Mouse (Mus musculus): ENCODE measurements at regions not wholly inside any gene's neighbourhood (a gene's known extent, or its start where the extent isn't known, plus 50 kb on each side); places are given as distances from the start of the nearest gene placed in this dataset.

DNA sequence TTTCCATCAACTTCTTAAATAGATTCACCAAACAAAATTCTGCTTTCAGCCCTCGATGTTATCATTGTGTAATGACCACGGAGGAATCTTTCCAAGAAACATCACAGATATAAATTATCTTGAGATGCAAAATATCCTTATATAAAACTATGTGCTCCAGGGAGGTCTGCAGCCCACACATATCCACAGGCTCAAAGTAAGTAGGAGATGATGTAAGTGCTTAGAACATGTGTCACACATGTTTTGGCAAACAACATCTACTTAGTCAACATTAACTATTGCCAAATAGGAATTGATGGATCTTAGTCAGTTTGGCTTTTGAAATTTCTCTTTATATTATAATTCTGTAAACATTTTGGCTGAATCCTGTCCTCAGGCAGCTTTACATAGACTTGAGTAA, 800.8 kb upstream of the Tenm2 start:
- DNase-seq (ENCODE audit: low spot score in 2 of 2), result no peak

DNA sequence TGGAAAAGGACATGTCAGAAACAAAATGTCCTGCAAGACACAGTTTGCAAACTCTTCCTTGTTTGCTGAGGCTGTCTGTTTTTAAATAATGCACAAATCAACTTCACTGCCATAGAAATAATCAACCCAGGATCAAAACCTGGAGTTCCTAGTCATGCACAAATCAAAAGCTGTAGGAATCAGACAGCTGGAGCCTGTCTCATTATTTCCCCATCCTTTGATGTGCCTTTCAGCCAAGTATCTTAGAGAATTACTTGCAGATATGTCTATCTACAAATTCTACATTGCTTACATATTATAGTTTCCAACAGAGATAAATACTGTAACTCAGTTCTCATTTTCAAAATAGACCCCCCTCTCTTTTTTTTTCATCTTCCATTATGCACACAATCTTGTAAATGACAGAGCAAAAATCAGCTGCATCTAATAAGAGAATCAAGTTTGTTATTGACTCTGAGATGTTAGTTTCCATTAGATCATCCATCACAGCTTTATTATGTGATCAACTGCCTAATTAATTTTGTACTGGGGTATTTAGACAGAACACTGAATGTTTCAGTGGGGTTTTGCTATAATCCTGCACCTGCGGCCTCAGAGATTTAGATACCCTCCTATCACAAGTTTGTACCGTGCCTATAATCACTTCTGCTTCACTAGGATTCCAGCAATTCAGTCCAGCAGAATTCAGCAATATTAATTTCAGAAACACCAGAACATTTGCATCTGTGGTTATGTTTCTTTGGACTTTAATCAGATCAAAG, 798.9 kb upstream of the Tenm2 start:
- DNase-seq (ENCODE audit: low spot score in 2 of 2), result no peak

DNA sequence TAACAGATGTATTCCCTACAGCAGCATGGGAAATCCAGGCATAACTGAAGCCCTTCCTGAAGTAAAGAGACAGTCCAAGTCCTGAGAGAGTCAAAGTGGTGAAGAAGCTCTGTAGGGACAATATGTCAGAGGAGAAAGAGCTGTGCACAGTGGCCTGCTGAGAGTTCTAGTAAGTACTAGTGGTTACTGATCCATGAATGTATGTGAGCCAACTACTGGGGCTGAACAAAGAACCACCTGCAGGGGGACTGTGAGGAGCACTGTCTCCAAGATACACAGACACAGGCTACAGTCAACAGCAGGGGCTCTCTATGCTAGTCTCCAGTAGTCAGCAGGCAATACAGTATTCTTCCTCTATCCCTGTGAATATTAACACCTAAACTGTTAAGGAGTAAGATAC, 785.9 kb upstream of the Tenm2 start:
- no peak for DNase-seq (ENCODE audit: low spot score in 2 of 2)

DNA sequence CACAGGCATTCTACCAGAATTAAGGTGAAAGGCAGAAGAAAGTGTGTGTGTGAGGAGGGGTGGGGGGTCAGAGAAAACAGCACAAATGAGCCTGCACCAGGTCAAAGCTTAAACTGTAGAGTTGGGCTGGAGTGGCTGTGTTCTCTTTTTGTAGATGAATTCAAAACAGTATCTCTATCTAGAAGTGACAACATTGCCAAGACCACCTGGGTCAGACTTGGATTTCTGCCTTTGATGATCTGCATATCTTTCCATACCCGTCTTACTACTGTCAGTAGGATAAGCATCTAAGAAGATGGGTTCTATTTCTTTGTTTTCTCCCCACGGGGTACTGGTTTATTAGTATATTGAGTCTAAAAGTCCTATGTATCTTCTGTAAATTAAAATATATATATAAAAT, 742.4 kb upstream of the Tenm2 start:
- DNase-seq (ENCODE audit: low spot score in 2 of 2), result no peak

DNA sequence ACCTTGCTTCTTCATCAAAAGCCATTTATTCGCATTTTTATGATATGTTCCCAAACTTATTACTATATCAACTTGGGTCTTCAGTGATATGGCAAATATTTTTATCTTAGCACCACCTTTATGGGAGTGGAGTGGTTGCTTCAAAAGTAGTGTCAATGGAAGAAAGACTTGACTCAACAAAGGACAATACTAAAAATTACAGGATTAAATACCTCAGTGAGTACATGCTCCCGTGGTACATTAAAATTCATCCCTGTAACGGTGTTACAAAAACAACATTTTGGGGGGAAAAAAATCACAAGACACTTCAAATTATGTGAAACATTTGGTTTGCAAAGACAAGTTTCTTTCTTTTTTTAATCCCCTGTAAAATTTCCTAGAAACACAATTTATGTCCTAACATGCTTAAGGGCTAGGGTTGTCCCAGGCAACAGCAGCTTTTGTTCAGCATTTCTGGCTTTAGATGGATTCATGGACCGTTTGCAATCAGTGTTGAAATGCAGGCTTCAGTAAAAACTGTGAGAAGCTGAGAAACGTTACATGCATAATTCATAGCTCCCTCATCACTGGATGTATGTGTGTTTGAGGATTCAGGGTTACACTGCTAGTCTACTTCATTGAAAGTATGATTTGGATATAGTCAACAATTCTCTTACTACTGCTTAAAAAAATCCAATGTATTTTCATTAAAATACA, 700.8 kb upstream of the Tenm2 start:
- DNase-seq (ENCODE audit: low spot score in 2 of 2), result no peak

DNA sequence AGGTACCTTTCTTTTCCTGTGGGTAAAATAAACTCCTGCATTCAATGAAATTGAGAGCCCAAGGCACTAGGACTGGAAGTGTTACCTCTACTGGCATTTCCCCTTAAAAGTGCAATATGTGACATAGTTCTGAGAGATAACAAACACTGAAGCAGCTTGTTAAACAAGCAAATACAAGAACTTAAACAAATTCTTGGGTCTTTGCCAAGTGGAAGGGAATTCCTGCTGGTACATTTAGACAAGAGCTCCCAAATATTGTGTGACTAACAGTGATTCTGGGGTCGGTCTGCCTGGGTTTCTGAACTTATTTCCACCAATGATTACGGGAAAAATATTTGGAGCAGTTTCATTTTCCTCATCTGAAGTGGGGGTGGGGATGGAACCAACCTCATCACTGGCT, 677.4 kb upstream of the Tenm2 start:
- DNase-seq (ENCODE audit: low spot score in 2 of 2), result no peak

DNA sequence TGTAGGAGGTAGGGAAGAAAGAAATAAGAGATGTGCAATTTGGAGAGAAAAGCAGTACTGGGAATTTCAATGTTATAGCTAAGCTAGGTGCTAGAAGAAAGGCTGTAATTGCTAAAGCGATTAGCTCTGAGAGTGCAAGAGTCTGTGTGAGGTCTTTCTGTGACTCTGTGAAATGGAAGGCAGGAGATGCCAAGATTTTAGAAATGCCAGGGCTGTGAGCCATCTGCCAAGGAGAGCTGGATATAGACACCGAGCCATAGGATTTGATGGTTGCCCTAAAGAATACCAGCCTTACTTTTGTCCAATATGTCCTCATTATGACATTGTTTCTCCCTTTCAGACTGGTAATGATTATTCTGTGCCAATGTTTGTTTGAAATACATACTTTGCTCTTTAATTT, 669.2 kb upstream of the Tenm2 start:
- DNase-seq (ENCODE audit: low spot score in 2 of 2), result no peak

DNA sequence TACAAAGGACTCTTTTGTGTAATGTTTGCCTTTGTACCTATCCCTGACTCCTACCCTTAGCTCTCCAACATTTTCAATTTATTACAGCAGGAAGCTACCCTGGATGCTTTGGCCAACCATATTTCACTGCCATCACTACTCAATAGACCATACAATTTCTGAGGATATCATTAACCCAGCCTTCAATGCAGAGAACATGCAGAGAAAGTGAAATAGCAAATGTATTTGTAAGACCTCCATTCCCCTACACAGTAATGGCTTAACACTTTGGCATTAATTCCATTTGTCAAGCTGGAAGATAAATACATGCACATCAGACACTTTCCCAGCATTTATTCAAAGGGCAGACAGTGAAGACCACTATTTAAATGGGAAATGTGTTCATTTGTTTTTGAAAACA, 661.9 kb upstream of the Tenm2 start:
- DNase-seq (ENCODE audit: low spot score in 2 of 2), result no peak

DNA sequence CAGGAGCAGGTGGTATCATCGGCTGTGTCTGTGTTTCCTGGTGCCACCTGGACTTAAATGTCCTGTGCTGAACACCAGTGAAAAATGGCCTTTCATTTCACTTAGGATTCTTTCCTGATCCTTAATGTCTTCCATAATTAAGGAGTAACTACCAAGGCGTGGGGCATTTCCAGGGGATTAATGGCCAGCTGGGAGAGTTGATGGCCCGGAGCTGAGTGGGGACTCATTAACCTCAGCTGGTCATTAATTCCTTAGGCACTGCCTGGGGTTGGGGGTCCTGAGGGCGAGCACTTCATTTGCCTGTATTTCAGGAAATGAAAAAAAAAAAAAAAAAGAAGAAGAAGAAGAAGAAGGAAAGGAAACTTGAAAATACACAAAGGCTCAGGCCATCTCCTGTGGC, 647.0 kb upstream of the Tenm2 start:
- DNase-seq (ENCODE audit: low spot score in 2 of 2), result no peak

DNA sequence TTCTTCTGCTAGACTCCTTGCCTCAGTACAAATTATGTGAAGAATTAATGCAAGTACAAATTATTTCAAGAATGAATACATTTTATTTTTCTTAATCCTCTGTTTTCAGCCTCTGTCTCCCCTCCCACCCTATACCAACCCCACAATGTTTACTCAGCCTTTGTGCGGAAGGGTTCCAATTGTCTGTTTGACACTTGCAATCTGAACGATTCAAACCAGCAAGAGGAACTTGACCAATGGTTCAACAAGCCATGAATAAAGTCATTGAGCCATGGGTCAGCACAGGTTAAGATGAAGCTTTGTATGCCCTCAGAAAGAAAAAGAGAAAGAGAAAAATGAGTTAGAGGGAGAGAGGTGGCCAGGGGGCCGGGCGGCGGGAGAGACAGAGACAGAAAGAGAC, 601.5 kb upstream of the Tenm2 start:
- DNase-seq (ENCODE audit: low spot score in 2 of 2), result no peak

DNA sequence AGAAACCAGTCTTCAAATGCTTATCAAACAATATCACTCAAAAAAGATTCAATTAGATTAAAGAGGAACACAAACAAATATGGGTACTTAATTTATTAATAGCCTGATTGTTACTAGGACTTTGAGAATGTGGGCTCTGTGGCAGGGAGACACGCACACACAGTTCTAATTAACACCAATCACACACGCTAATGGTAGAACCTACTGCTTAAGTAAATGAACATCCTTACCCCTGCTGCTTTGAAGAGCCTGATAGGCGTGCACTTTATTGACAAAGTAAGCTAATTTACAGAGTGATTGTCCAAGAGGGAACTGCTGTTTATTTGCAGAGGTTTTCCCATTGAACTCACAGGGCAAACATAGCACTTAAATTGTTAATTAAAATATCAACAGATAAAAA, 595.2 kb upstream of the Tenm2 start:
- no peak for DNase-seq (ENCODE audit: low spot score in 2 of 2)

DNA sequence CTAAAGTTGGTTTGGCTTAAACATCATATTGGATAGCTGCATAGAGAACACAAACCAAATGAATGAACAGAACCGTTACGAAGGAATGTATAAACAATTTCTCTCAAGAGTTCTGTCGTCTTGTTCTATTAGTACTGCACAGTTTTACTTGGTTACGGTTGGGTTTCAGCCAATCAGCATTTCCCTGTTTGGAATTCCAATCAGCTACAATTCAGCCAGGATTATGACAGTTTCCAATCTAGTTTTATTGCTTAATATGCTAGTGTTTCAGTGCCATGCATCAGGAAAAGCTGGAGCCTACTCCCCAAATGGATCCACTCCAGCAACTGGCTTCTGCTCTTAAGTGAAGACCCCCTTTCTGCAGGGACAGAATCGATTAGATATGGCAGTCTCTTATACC, 571.0 kb upstream of the Tenm2 start:
- DNase-seq (ENCODE audit: low spot score in 2 of 2), result no peak

DNA sequence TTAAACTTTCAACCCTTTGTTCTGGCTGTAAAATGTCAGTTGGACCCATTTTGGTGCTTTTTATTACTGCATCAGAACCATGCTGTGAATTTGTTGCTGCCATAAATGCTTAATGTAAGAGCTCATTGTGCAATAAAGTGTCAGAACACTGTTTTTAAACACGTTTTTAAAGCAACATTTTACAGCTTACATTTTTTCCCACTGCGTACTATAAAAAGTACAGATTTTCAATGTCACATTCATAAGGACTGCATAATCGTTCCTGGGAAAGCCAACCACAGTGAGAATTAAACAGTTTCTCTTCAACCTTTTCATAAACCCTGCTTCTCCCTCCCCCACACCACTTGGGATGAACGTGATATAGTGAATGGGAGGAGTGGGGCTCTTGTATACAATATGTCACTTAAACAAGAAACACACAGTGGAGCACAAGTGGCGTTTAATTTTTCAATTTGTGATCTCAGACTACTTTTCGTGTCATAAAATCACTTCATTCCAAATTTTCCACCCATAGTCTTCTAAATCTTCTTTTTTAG, 563.1 kb upstream of the Tenm2 start:
- no peak for DNase-seq (ENCODE audit: low spot score in 2 of 2)

DNA sequence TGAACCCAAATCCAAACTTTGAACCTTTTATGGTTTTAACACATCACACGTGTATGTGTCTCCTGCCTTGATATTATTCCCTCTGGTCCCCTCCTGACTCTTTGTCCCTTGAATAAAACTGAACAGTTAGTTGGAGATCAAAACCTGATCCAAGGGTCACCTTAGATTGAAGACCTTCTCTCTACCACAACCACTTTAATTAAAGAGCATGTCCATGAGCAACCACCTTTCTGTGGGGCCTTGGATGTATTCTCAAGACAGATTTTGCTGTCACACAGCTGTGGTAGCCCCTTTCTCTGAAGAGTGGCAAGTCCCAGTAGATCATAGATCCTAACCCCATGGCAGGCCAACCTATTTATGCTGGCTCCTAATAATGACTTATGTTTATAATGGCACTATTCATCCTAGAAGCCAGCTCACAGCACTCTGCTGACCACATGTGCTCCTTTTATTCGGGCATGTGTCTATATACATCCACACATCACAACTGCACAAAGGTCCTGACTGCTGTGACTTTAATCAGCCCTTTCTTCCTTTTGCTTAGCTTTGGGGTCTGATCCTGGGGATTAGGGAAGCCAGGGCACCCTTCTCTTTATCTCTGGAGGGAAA, 536.8 kb upstream of the Tenm2 start:
- DNase-seq (ENCODE audit: low spot score in 2 of 2), result no peak

DNA sequence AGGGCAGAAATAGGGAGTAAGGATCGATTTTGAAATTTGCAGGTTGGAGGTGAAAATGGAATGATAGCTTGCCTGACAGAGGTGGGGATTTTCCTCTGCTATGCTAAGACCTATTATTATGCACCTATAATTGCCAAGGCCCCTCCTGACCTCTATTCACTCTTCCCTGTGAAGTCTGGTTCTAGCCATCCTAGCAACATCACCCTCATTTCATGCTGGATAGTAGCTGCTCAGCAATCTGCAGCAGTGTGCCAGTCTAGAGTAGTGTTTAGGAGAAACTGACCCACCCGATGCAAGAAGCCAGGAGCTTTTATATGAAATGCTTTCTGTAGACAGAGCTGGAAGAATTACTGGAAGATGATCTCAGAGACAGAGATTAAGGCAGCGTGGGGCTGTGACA, 535.1 kb upstream of the Tenm2 start:
- no peak for DNase-seq (ENCODE audit: low spot score in 2 of 2)

DNA sequence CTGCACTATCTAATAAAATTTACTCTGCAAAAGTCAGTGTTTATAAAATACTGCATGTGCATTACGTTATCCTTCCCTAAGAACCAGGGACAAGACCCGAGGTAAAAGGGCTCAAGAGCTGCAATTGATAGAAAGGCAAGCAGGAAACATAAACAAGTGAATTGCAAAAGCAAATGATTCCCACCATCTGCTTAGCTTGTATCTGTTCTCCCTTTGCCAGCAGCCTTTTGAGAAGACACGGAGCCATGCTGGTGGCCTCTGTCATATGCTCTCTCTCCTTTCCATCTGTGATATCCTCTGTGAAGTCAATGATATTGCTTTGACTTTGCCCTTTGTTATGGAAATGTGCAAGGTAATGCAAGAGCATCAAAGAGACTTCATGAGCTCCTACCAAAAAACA, 532.4 kb upstream of the Tenm2 start:
- no peak for DNase-seq (ENCODE audit: low spot score in 2 of 2)

DNA sequence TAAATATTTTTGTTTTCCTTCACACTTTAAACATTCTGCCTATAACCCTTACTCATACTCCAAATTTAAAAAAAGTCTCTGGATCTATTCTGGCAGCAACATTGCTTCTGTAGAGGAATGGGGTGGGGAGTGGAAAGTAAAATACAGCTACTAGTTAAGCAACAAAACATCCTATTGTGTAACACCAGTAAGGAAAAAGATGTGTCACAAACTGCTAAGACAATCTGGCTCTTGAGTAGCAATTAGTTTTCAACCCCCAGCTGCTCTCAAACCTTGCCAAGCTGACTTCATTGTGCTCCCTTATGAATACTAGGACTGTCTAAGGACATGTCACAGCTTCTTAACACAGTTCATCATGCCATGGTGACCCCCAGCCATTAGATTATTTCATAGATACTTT, 500.2 kb upstream of the Tenm2 start:
- DNase-seq (ENCODE audit: low spot score in 2 of 2), result no peak

DNA sequence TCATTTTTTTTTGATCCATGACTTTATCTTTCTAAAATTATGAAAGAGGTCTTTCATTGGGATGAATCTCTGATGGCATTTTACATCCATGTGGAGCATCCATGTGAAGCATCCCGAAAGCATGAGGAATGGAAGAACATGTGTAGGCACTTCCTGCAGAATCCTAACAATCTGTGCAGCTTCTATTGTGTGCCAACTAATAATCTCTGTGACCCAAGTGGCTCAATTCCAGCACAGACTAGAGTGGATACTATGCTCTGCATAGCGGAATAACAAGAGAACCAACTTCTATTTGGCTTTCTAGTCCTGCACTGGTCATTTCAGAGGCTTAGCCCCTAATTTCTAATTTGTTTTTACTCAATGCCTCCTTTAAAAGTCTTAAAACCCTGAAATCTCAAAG, 499.7 kb upstream of the Tenm2 start:
- DNase-seq (ENCODE audit: low spot score in 2 of 2), result no peak

DNA sequence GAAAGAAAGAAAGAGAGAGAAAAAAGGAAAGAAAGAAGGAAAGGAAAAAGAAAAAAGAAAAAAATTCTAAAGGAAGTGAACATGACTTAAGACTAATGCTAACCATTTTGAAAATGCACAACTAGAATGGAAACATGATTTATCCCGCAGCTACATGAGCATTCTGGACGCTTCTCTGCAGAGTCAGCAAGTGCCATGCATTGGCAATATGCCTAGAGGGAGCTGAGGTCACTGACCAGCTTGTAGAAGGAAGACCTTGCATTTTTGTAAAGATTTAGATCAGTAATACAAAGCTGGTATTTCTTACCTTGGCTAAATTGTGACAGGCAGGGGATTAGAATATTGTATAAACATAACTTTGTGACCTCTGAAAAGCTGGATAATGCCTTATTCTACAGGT, 461.2 kb upstream of the Tenm2 start:
- DNase-seq (ENCODE audit: low spot score in 2 of 2), result peak; percentile 3 to 16

DNA sequence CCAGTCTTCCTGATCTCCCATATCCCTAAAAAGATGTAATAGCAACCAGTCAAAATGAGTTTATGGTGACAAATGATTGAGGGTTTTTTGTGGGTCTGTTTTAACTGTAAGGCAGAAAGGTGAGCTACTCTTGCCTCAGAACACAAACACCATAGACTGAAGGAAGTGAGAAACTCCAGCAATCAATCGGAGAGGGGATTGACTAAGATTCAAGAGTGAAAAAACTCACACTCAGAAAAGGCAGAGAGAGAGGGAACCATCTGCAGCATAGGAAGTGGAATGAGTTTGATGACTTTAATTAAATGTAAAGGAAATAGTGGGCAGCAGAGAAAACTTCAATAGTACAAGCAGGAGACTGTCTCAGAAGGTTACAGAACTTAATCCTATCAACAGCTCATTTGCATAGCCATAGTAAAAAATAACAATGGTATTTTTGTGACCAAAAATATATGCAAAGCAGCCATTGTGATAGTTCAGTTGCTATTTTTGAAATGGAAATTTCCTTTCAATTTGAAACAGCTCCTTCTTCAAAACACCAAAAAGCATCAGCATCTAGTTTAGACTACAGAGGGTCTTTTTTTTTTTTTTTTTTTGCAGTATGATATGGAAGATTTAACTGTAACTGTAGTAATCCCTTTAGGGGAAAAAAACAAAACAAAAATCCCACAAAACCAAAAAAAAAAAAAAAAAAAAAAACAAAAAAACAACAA, 442.9 kb upstream of the Tenm2 start:
- no peak for DNase-seq (ENCODE audit: low spot score in 2 of 2)

DNA sequence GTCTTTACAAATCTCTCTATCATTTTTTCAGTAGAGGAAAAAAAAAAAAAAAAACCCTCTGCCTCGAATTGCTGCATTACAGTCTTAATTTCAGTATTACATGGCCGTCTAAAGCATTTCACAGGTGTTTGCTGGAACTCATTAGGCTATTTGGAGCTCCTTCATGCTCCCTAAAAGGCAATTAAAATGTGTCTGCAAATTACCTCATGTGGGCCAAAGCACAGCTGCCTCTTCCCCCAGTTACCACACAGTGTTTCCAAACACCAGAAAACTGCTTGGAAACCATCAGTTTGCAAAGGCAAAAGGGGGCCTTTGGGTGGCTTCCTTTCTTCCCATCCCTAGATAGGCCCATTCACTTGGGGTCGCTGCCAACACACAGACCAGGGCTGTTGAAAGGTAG, 435.6 kb upstream of the Tenm2 start:
- DNase-seq (ENCODE audit: low spot score in 2 of 2), result no peak

DNA sequence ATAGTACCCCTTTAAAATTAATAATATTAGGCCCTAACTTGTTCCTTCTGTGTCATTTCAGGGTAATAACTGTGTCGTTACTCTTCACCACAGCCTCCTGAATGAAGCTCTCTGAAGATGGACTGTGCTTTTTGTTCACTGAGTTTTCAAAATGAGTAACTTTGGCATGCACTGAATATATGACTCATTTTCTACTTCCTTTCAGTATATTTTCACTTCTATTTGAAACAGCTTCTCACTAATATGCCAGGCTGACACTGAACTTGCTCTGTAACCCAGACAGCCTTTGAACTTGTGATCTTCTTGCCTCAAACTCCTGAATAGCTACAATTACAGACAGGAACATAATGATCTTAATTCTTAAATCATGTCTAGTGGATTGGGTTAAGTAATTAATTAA, 431.2 kb upstream of the Tenm2 start:
- DNase-seq (ENCODE audit: low spot score in 2 of 2), result no peak

Measured in adrenal gland, postnatal 4 days (tissue).